Mouse (Mus musculus) CD4-positive, CD25-positive, alpha-beta regulatory T cell, adult 4 months (primary cell): Measurements from ENCODE around the gene Ermard. TPM values are rescaled to one million over a fixed set of nuclear protein-coding genes. Genes with fewer than 3 reads are reported as not detected.

Experiments
- ATAC-seq: one replicate; pipeline ENCODE4 v1.8.0; 2017
- polyA plus RNA-seq, 2 experiments: library from polyadenylated mRNA; unstranded; fragments of 100-300 nt; shearing (Covaris generic); gene quantifications; one replicate each; pipeline ENCODE4 v1.2.1; 2017

The Ermard gene
- polyA plus RNA-seq, 2 experiments from 2014 or later = 128 to 152 TPM

DNA sequence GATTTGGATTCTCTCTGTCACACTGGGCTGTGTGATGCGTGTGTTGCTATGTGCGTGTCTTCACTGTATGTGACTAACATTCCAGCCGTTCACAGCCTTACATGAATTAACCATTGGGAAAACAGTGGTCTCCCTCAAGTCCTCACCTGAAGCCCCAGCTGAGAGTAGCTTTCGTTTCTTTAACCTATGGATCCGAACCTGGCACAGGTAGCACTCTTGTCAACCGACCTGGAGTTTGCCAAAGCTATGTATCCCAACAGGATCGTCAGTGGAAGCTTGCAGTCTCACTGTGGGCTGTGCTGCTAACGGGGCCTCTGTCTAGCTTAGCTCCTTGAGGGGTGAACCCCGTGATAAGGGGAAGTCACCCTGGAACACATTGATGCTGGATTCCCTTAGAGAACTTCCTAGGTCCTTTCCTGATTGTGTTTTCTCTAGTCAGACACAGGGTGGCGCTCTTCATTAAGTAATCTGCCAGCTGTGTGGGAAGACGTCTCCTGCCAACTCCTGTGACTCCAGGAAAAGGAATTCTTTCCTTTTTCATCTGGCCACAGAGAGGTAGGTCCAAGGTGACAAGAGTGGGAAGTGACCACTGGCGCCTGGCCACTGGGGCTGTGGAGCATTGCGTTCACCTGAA lies 24.5 kb downstream of the Ermard start:
- ATAC-seq = no peak

DNA sequence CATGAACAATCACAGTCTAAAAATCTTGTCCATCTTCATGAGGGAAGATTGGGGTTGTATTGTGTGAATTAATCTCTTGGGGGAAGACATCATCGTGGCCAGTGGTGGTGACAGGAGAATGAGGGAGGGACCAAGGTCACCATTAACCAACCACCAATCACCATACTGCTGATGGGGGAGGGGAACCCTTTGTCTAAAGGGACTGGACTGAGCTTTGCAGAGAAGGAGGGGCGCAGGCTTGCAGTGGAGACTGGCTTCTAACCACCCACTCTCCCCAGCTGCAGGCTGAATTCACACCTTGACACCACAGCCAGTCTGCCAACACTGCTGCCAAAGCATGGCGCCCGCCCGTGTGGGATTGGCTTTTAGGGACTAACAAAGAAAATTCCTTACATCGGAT lies 25.1 kb downstream of the Ermard start:
- no peak for ATAC-seq

DNA sequence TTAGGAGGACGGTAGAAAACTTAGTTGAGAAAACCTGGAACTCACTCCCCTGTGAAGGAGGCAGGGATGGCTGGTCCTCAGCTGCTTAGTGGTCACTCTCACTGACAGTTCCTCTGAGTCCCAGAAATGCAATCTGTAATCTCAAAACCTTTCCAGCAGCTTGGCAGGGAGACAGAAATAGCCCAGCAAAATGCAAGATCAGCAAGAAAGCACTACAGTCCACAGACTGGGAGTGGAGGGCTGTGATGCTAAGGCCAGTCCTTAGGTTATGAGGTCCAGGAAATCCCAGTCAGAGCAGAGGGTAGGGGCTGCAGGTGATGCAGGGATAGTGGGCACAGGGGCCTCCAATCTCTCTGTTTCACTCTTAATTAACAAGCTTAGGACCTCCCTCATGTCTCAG lies 25.9 kb downstream of the Ermard start:
- ATAC-seq = no peak

DNA sequence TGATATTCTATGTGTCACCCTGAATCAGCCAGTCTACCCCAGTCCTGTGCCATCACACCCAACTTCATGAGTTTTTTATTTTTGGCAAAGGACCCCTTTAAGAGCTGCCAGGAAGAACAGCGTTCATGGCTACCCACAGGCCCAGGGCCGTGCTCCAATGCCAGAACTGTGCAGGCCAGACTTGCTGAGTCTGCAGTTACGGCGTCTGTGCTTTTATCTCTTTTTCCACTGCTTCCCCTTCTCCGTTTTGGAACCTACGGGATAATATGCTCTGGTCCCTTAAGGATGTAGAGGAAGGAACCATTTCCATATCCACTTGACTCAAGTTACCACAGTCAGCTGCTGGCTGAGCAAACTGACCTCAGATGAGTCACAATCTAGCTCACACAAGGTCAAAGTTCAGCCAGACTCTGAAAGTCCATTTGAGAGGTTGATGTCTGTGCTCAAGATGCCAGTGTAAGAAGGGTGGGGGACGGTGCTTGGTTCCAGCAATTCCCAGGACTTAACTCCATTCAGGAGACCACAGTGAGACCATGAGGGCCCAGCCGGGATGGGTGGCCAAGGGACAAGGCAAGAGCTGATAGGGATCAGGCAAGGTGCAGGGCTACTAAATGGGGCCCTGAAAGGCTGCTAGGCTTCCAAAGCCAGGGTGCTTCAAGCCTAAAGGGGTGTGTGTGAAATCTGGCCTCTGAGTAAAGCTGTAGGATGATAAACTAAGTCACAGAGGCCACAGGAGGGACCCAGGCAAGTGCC lies 27.2 kb downstream of the Ermard start:
- no peak for ATAC-seq

DNA sequence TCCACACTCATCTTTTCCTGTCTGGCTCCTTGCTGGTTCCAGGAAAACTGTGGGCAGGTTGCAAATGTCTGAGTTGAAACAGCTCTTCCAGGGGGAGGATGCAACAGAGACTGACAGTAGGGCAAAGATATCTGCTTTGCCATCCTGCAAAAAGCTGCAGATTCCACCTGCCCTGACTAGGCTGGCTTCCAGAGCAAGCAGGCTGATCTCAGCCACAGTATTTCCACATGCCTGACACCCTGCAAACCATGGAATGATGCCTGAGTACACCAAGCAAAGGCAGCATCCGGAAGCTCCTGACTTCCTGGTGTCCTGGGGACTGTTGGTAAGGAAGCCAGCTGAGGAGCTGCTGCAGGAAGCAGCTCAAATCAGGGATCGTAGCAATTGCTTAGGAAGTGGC lies 28.1 kb downstream of the Ermard start:
- ATAC-seq = no peak

DNA sequence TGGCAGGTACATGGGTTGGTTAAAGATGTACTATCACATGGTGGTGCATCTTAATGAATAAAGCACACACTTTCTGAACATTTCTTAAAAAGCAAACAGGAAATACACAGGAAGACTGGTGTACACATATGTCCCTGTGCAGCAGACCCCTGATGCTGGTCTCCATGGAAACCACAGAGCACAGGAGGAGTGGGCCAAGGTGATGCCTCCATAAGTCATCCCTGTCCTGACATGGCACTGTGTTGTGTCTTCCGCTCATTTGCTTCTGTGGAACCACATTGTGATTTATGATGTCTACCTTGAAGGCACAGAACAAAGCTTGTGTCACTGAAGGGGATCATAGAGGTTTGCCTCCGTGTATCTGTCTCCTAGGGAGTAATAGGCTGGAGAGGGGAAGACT lies 31.2 kb downstream of the Ermard start:
- ATAC-seq = no peak

DNA sequence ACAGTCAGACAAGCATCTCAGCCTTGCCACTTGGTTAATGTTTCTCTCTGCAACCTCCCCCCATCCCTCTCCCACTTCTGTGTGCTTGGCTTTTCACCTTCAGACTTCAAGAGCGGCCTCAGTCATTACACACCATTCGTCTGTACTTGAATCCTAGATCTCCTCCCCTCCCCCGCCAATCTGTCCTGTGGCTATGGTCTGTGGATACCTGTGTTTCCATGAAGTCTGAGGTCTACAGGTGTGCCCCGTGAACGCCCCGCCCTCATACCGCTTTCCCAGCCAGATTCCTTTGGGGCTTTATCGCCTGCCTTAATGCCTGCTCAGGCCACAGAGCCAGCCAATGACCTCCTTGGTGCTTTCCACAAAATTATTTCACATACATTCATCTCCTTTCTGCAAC lies 34.0 kb downstream of the Ermard start:
- ATAC-seq = no peak

DNA sequence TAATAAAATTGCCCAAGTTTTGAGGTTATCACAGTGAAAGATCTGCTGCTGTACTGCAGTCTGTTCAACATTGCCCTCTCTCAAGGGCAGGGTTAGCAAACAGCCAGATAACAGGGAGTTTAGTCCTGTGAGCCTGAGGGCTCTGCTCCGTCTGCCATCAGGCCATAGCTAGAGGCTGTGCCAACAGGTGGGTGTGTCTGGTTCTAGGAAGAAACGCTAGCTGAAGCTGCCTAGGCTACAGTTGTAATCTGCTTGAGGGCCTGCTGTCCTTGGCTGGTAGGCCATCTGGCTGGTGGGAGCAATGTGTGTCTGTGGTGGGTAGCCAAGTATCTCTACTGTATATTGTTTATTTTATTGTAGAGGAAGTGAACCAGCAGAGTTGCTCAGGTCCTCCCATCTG lies 36.5 kb downstream of the Ermard start:
- ATAC-seq = no peak

DNA sequence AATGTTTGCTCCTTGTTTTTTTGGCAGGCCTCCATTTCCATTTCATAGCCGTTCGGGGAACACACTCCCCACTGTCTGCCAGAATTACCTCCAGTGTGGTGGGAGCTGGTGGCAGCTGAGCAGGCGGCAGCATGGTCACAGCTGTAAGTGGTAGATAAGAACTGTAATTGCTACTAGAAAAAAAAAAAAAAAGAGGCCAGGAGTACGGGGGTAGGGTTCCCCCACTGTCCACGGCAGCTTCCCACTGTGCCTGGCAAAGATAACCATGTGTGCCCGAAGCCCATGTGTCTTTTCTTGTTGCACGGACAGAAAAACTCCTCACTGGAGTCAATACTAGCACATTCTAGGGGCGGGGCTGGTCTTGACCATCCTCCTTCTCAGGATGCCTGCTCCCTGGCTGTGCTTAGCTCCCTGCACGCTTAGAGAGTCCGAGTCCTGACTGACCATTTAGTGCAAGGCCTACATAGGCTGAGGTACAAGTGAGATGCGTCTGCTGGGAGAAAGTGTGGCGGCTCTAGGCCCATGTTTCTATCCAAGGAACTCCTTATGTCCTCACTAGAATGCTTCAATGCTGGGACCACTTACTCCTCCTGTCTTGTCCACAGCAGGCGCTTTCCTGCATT lies 43.3 kb downstream of the Ermard start:
- ATAC-seq = no peak

DNA sequence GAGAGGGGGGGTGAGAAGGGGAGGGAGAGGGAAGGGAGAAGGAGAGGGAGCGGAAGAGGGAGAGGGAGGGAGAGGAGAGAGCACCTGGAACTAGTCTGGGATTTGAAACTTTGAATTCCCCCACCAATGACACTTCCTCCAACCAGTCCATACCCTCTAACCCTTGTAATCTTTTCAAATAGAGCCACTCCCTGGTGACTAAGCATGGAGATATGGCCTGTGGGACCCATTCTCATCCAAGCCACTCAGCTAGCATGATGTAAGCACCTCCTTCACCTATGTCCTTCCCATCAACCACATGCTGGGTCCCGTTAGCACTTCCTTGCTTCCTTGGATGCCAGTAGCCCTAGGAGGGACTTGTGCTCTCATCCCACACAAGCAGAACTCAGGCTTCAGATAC lies 44.0 kb downstream of the Ermard start:
- ATAC-seq = no peak

DNA sequence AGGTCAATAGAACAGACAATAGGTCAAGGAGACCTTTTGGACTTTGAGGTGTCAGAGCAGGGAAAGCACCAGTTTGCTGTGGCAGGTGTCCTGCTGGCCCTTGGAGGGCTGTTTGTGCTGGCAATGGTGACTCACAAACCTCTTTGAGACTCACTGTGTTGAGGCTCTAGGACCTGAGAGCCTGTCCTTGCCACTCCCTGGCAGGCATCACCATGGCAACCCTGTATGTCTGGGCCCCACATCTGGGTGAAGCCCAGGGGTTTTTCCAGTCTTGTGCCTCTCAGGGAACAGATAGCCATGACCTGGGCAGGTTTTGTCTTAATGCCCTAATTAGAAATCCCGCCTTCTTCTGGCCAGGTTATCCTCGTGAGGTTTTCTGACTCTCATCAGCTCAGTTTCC lies 47.2 kb downstream of the Ermard start:
- ATAC-seq = no peak

DNA sequence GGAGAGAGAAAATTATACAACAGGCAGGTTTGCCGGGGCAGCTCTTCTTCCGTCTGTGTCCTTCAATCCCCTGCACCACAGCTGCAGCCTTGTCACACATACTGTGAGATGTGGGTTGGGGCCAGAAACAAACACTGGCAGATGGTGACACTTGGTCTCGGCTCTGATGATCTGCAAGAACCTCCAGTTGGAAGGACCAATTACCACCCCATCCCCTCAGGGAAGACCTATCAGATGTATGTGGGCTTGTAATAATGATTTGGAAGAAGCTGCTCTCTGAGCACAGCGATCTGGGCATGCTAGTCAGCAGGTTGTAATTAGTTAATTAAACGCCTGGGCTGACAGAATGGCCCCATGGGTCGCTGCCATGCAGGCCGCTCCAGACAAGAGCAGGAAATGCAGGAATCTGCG lies 47.6 kb downstream of the Ermard start:
- no peak for ATAC-seq

DNA sequence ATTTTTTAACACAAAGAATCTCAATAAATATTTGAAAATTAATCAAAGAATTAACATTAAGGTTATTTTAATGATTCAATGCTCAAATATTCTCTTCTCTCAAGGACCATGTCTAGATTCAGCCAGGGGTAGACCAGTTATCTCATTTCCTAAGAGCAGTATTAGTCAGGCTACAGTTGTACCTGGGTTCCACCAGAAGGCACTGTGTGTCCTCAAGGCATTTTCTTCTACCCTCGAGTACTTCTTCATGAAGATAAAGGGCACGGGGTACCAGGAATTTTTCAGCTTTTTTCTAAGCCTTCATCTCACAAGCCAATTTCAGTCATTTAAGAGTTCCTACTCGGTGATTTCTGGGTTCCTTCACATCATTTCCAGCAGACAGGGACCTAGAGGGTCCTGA lies 50.7 kb downstream of the Ermard start:
- ATAC-seq = no peak

DNA sequence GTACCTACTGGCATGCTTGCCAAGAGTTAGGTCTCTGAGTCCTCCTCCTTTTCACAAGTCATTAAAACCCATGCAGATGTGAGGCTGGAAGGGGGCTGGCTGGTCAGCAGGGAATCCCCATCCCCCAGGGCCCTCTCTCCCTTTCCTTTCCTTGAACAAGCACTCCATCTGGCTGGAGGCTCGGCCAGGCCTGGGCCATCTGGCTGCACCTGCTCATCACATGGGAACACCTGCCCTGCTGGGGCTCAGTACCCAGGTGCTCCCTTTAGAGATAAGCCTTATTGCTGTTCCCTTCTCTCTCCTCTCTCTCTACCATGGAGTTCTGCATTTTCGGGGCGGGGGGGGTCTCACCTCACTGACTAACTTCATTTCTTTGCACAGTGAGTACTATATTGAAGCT lies 52.5 kb downstream of the Ermard start:
- ATAC-seq = no peak

DNA sequence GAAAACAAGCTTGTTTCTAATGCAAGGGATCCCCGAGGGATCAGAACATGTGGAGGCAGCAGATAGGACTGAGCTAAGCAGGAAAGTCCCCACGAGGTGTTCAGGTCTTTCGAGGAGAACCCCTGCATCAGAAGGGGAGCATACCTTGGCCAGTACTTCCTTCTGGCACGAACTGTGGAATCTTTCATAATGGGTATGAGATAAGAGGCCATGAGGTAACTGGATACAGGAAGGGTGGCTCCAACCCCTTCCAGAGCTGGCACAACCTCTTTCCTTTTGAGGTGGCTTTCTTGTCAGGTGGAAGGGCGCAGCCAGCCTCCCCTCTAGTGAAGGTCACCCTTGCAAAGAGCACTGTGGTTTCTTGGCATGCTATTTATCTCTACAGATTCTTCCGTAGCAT lies 55.8 kb downstream of the Ermard start:
- ATAC-seq = no peak

DNA sequence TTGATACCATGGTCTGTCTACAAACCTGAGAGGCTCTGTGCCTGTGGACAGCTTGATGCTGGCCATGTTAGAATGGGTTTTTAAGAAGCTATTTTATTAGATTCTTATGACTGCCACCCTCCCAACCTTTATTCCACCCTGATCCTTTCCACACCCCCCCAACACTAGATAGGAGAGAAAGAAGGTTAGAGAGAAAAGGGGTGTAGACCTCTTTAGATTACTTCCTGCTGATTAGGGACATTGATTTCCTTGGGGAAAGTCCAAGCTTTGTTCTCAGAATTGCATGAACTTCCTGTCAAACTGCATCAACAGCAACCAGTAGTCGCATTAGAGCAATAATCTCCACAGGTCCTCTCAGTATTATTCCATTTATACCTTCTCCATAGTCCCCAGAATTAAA lies 57.7 kb downstream of the Ermard start:
- ATAC-seq = no peak

DNA sequence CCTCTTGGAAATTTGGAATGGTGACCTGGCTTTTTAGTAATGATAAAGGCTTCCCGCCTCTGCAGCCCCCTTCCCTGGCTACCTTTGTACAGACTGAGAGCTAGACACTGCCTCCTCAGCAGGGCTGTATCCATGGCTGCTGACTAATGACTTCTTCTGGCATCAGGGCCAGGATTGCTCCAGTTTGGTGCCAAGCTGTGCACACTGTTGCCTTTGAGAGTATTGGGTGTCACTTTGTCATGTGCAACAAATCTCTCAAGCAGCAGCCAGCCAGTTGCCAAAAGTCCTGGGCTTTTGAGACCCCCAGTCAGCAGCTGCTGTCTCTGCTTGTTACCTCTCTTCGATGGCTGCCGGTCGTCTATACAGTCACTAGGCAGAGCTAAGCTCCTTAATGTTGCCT lies 60.3 kb downstream of the Ermard start:
- no peak for ATAC-seq

DNA sequence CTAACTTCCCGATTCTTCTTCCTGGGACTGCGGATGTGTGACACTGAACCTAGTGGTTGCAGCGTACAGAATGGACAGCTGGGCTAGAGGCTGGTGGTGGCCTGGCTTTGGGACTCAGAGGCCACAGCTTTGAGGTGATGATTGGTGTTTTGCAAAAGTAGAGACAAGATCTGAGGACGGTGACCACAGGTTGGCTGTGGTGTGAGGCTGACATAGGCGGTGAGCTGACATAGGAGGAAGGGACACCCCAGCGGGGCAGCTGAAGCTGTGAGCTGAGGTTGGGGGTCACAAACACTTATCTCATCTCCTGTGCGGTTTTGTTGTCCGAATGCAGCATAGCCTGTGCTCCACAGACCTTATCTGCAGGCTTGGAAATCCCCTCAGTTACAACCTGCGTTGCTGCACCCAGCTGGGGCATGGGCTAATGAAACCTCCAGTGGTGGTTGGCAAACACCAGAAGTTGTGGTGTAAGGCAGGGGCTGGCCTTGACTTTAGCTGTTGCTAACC lies 66.2 kb downstream of the Ermard start:
- no peak for ATAC-seq

DNA sequence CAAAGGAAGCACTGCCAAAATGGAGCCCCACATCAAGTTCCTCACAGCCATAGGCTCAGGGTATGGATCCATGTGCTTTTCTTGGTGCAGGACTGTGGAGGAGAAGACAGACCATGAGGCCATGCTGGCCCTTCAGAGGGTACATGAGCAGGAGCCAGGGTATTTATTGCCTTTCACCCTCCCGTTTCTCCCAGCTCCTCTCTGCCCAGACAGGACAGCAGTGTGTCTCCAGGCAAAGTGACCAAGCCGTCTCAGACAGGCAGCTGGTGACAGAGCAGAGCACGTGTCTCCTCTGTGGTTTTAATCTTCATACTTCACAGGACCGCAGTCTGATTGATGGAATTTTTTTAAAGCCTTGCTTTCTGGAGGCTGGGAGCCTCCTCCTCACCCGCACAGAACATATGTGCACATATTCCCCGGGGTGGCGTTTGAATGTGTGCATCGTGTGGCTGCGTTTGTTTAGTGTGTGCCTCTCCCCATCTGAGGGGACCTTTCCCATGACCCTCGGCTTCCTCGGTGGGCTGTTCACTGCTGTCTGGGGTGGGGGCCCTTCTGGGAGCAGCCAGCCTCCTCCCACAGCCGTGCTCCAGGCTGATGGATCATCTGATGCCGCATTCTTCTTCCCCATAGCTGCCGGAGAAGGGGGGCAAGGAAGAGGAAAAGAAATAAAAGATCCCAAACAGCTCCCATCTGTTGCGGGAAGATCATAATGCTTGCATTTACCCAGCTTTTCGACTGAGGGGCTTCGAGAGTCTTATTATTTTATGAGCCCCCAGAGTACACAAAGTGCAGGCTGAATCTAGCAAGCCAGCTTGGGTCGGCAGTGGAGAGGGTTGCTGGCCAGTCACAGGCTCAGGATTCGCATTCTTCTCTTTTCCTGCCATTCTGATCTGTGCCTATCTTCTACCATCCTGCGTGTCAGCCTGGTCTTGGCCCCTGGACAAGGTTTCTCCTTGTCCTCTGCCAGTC lies 67.7 kb downstream of the Ermard start:
- ATAC-seq = no peak

DNA sequence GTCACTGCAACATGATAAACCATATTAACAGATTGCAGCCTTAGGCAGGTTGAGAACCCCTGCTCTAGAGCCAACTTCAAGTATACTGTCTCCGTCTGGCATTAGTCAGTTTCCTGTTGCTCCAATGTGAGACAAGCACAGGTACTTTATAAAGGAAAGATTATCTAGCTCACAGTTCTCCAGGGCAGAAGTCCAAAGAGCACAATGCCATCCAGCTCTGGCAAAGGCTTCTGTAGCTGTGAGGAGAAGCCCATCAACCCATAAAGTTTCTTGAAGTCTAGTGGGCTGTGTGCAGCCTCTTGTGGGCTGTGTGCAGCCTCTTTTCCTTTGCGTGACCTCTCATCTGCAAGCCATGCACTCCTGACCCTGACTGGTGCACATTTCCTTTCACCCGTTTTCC lies 74.5 kb downstream of the Ermard start:
- ATAC-seq = no peak

DNA sequence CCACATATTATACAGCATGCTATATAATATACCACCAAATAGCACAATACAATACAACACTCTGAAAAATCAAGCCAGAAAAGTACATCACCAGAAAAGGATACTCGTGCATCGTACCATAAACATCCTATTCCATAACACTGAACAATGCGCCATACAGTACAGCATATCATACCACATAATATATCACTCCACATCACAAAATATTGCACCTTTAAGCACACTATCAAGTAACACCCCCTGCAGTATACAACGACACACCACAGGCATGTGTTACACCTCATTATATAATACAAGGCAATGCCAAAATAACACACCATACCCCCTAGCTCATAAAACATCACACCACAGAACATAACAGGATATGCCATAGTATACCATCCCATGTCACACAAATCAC lies 79.1 kb downstream of the Ermard start:
- no peak for ATAC-seq

DNA sequence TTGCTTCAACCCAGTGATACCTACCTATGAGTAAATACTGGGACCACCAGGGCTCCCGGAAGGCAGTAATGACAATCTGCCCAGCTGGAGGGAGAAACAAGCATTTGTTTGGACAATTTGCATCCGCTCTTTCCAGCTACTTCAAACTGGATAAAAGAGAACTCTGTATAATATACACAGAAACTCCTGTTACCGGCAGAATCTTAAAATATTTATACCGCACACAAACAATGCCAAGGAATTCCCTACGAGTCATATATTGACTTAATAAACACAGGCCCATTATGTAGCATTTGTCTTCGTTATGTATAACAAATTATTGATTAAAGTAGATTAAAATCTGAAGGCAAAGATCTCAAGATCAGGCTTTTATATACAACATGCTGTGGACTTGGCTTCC lies 79.6 kb downstream of the Ermard start:
- no peak for ATAC-seq
